6 mouse cellular contexts compared by ENCODE assay signal in the genomic region with DNA sequence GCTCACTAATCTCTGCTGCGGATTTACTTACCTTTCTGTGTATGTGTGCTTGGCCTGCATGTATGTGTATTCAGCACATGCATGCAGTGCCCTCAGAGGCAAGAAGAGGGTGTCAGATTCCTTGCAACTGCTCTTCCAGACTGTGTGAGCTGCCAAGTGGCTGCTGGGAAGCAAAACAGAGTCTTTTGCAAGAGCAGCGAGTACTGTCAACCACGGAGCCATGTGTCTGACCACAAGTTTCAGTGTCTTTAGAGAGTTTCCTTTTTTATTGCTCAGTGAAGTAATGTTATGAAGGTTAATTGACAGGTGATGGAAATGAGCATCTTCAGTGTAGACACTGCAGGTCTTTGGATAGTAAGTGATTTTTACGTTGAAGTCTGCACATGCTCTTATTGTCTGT.
DNase-seq lines count a peak whose midpoint lies in the region; ATAC-seq lines count a peak whose summit lies in the region.

No protein-coding gene starts in this region.

- DNase-seq in 3T3-L1 (ENCODE audit: low read depth, low spot score): peak; percentile 5
- DNase-seq in Muller cell, postnatal 12 days (ENCODE audit: inconsistent ontology term): peak; percentile 0
- DNase-seq in gastrocnemius, adult 18-20 months (ENCODE audit: low spot score): peak; percentile 4

- ATAC-seq in common myeloid progenitor, adult 5-6 weeks (replicated peaks; ENCODE audit: low read depth, poor library complexity, severe bottlenecking): peak; percentile 58
- peak; percentile 82 for ATAC-seq in granulocyte monocyte progenitor cell, adult 5-6 weeks (replicated peaks; ENCODE audit: poor library complexity, severe bottlenecking)
- peak; percentile 70 for ATAC-seq in megakaryocyte progenitor cell, adult 5-6 weeks (replicated peaks; ENCODE audit: poor library complexity)

Comparison
In these comparisons a context has a peak if more than half of its experiments do, and no peak if none do; other contexts are left out.
1. Peak in every context shown above with its lines: DNase-seq and ATAC-seq.